ENCODE assay signal across 8 mouse cellular contexts in genomic region chr9:21424631-21425555, GRCm38 (mm10). TPM values are rescaled to one million over a fixed set of nuclear protein-coding genes. Genes with fewer than 3 reads are reported as not detected.
DNase-seq lines count a peak whose midpoint lies in the region; ATAC-seq lines count a peak whose summit lies in the region.

Gene Dnm2, plus strand, starts transcription at chr9:21424908.

- peak within 1 kb of the TSS; percentile 72 for H3K4me3 ChIP-seq in hindbrain, embryonic 14.5 days (replicated peaks; ENCODE audit: low read length)

- WGBS in hindbrain, embryonic 14.5 days: under 1% methylated on average over 82 of the region's 82 CpGs

- peaks cover 21% of the 10 kb centered on the region for H3K4me1 ChIP-seq in hindbrain, embryonic 14.5 days (replicated peaks; ENCODE audit: control insufficient read depth, insufficient read depth, low read length)

- H3K9me3 ChIP-seq in hindbrain, embryonic 14.5 days (ENCODE audit: control insufficient read depth, low read length): no peaks in the 10 kb centered on the region

- H3K36me3 ChIP-seq in hindbrain, embryonic 14.5 days (replicated peaks; ENCODE audit: control insufficient read depth, insufficient read depth): peaks cover 16% of the 10 kb centered on the region

- H3K27ac ChIP-seq in hindbrain, embryonic 14.5 days: peak within 1 kb of the TSS; percentile 87

- no peaks in the 10 kb centered on the region for H3K27me3 ChIP-seq in hindbrain, embryonic 14.5 days (ENCODE audit: control insufficient read depth, insufficient read depth, low read length)

- H3K4me2 ChIP-seq in hindbrain, embryonic 14.5 days (replicated peaks): peak within 1 kb of the TSS; percentile 85

- peak; percentile 100 for DNase-seq in R1 (ENCODE audit: low read depth, low spot score)
- peak; percentile 97 to 99 for DNase-seq in cerebellum, postnatal 25 days
- peak; percentile 99 to 100 for DNase-seq in frontal cortex, postnatal 25 days (ENCODE audit: low spot score in 2 of 2)
- DNase-seq in hindbrain, embryonic 14.5 days (ENCODE audit: low spot score): peak; percentile 100
- peak; percentile 99 to 100 for DNase-seq in layer of hippocampus, postnatal 36 days
- peak; percentile 100 for DNase-seq in lung, postnatal 36 days
- peak; percentile 100 for DNase-seq in retina, postnatal 1 day
- DNase-seq in urinary bladder, adult 18-20 months (ENCODE audit: low spot score in 2 of 2): peak; percentile 96 to 99

- ATAC-seq in hindbrain, embryonic 14.5 days (ENCODE audit: low FRiP score): peak; percentile 99

- H3K9ac ChIP-seq in hindbrain, embryonic 14.5 days: peak within 1 kb of the TSS; percentile 80

RNA-seq across cellular contexts. Expression of gene Dnm2, which starts in this region (rescaled TPM):
- polyA plus RNA-seq in hindbrain, embryonic 14.5 days (2014; fragmentation: Nextera tagmentation; extraction: Ambion mirVana): 58.3 and 60.7 TPM in 2 replicates
- 10 to 100 TPM; 58.1 to 70.6 TPM for total RNA-seq in layer of hippocampus, postnatal 36 days (2021)

Comparison
In these comparisons a context has a peak if more than half of its experiments do, and no peak if none do; other contexts are left out.
1. Peak in every context shown above with its lines: DNase-seq, ATAC-seq, H3K4me3 ChIP-seq and H3K27ac ChIP-seq.